In genomic region chr11:112543473-112543872, GRCm38 (mm10) we compare ENCODE assay signal across 17 mouse cellular contexts.
A peak's percentile ranks its signal among the peaks of the same experiment; 100 is the strongest.
DNase-seq lines count a peak whose midpoint lies in the region; ATAC-seq and TF ChIP-seq lines count a peak whose summit lies in the region.
"Had no signal": no experiment of that assay in that cellular context is flagged by ENCODE, and none has a peak within 500 bp of the region (broad histone marks: within the 10 kb centered on the region; RNA-seq: fewer than 3 reads in every experiment).

No protein-coding gene starts in this region.

- no peak for ATAC-seq in forebrain, embryonic 12.5 days (ENCODE audit: low FRiP score)
- ATAC-seq in forebrain, postnatal 0 days, result no peak
- ATAC-seq in hindbrain, postnatal 0 days, result no peak
- no peak for ATAC-seq in hindbrain, embryonic 14.5 days (ENCODE audit: low FRiP score)
- no peak for ATAC-seq in liver, postnatal 0 days
- ATAC-seq: intestine, postnatal 0 days had no signal

- no peaks in the 10 kb centered on the region for H3K27me3 ChIP-seq in forebrain, embryonic 12.5 days
- H3K27me3 ChIP-seq in forebrain, postnatal 0 days (ENCODE audit: insufficient read depth, low read length), result no peaks in the 10 kb centered on the region
- H3K27me3 ChIP-seq in hindbrain, postnatal 0 days (ENCODE audit: insufficient read depth, low read length), result no peaks in the 10 kb centered on the region
- no peaks in the 10 kb centered on the region for H3K27me3 ChIP-seq in hindbrain, embryonic 14.5 days (ENCODE audit: control insufficient read depth, insufficient read depth, low read length)
- H3K27me3 ChIP-seq in liver, postnatal 0 days (ENCODE audit: insufficient read depth, low read length), result no peaks in the 10 kb centered on the region
- H3K27me3 ChIP-seq in embryonic facial prominence, embryonic 10.5 days (replicated peaks; ENCODE audit: low read depth, poor library complexity, severe bottlenecking), result no peaks in the 10 kb centered on the region
- H3K27me3 ChIP-seq: heart, embryonic 15.5 days; liver, embryonic 13.5 days had no signal

- TF ChIP-seq CTCF in forebrain, postnatal 0 days (IDR thresholded peaks at IDR 0.05; ENCODE audit: low read depth), result no peak
- no peak for TF ChIP-seq CTCF in hindbrain, postnatal 0 days (IDR thresholded peaks at IDR 0.05; ENCODE audit: low read depth)
- no peak for TF ChIP-seq CTCF in liver, postnatal 0 days (IDR thresholded peaks at IDR 0.05; ENCODE audit: low read depth)

- no peak for DNase-seq in forebrain, postnatal 0 days
- peak; percentile 34 for DNase-seq in hindbrain, postnatal 0 days (ENCODE audit: low spot score)
- no peak for DNase-seq in hindbrain, embryonic 14.5 days (ENCODE audit: low spot score)
- peak; percentile 6 for DNase-seq in liver
- DNase-seq in liver, postnatal 0 days, result no peak
- no peak for DNase-seq in embryonic facial prominence, embryonic 10.5 days (ENCODE audit: low spot score)
- no peak for DNase-seq in thymus, postnatal 36 days
- DNase-seq: adrenal gland, postnatal 25 days; cerebellum, adult 9-11 months; embryo, embryonic 11 days; layer of hippocampus, adult 9-11 months; liver, embryonic 13.5 days; thymus, adult 18-20 months had no signal

- H3K4me3 ChIP-seq in forebrain, embryonic 12.5 days (replicated peaks), result no peak overlapping the region
- H3K4me3 ChIP-seq in forebrain, postnatal 0 days (ENCODE audit: low read depth, low read length), result no peak overlapping the region
- H3K4me3 ChIP-seq in hindbrain, postnatal 0 days (ENCODE audit: low read length), result no peak overlapping the region
- H3K4me3 ChIP-seq in hindbrain, embryonic 14.5 days (replicated peaks; ENCODE audit: low read length), result no peak overlapping the region
- H3K4me3 ChIP-seq in liver, postnatal 0 days (ENCODE audit: low read depth, low read length), result no peak overlapping the region
- no peak overlapping the region for H3K4me3 ChIP-seq in embryonic facial prominence, embryonic 10.5 days
- H3K4me3 ChIP-seq: heart, embryonic 15.5 days; liver, embryonic 13.5 days had no signal

- no peaks in the 10 kb centered on the region for H3K36me3 ChIP-seq in forebrain, embryonic 12.5 days (replicated peaks)
- H3K36me3 ChIP-seq in forebrain, postnatal 0 days (ENCODE audit: insufficient read depth), result no peaks in the 10 kb centered on the region
- no peaks in the 10 kb centered on the region for H3K36me3 ChIP-seq in hindbrain, postnatal 0 days (ENCODE audit: insufficient read depth, low read length)
- H3K36me3 ChIP-seq in hindbrain, embryonic 14.5 days (replicated peaks; ENCODE audit: control insufficient read depth, insufficient read depth), result no peaks in the 10 kb centered on the region
- H3K36me3 ChIP-seq in liver, postnatal 0 days (replicated peaks; ENCODE audit: insufficient read depth, low read length), result no peaks in the 10 kb centered on the region
- H3K36me3 ChIP-seq in embryonic facial prominence, embryonic 10.5 days (replicated peaks), result no peaks in the 10 kb centered on the region
- H3K36me3 ChIP-seq: heart, embryonic 15.5 days; liver, embryonic 13.5 days had no signal

- WGBS in forebrain, embryonic 12.5 days, result 69% methylated on average over 6 of the region's 6 CpGs
- WGBS in forebrain, postnatal 0 days, result 70% methylated on average over 6 of the region's 6 CpGs
- WGBS in hindbrain, postnatal 0 days, result 69% methylated on average over 6 of the region's 6 CpGs
- WGBS in hindbrain, embryonic 14.5 days, result 74% methylated on average over 6 of the region's 6 CpGs
- 82% methylated on average over 6 of the region's 6 CpGs for WGBS in liver, postnatal 0 days (ENCODE audit: insufficient replicate concordance)
- WGBS in embryonic facial prominence, embryonic 10.5 days, result 76% methylated on average over 6 of the region's 6 CpGs

- H3K9me3 ChIP-seq in forebrain, embryonic 12.5 days, result no peaks in the 10 kb centered on the region
- H3K9me3 ChIP-seq in forebrain, postnatal 0 days (ENCODE audit: low read length), result no peaks in the 10 kb centered on the region
- H3K9me3 ChIP-seq in hindbrain, postnatal 0 days (ENCODE audit: low read length), result no peaks in the 10 kb centered on the region
- H3K9me3 ChIP-seq in hindbrain, embryonic 14.5 days (ENCODE audit: control insufficient read depth, low read length), result no peaks in the 10 kb centered on the region
- no peaks in the 10 kb centered on the region for H3K9me3 ChIP-seq in liver, postnatal 0 days (ENCODE audit: low read length)
- no peaks in the 10 kb centered on the region for H3K9me3 ChIP-seq in embryonic facial prominence, embryonic 10.5 days
- H3K9me3 ChIP-seq: heart, embryonic 15.5 days; liver, embryonic 13.5 days had no signal

- H3K4me2 ChIP-seq in forebrain, embryonic 12.5 days, result no peak overlapping the region
- no peak overlapping the region for H3K4me2 ChIP-seq in forebrain, postnatal 0 days (ENCODE audit: low read depth)
- no peak overlapping the region for H3K4me2 ChIP-seq in hindbrain, postnatal 0 days (ENCODE audit: low read depth, low read length)
- no peak overlapping the region for H3K4me2 ChIP-seq in hindbrain, embryonic 14.5 days (replicated peaks)
- H3K4me2 ChIP-seq in liver, postnatal 0 days (ENCODE audit: low read depth, low read length), result no peak overlapping the region
- H3K4me2 ChIP-seq: heart, embryonic 15.5 days; liver, embryonic 13.5 days had no signal

- TF ChIP-seq EP300 in liver, postnatal 0 days (IDR thresholded peaks at IDR 0.05; ENCODE audit: low read depth), result no peak

- peaks cover 30% of the 10 kb centered on the region for H3K4me1 ChIP-seq in forebrain, embryonic 12.5 days
- peaks cover 3% of the 10 kb centered on the region; the same call in 1 of the 2 replicates for H3K4me1 ChIP-seq in forebrain, postnatal 0 days (ENCODE audit: insufficient read depth)
- H3K4me1 ChIP-seq in hindbrain, postnatal 0 days (ENCODE audit: insufficient read depth, low read length), result no peaks in the 10 kb centered on the region
- H3K4me1 ChIP-seq in hindbrain, embryonic 14.5 days (replicated peaks; ENCODE audit: control insufficient read depth, insufficient read depth, low read length), result no peaks in the 10 kb centered on the region
- no peaks in the 10 kb centered on the region for H3K4me1 ChIP-seq in liver, postnatal 0 days (ENCODE audit: insufficient read depth)
- H3K4me1 ChIP-seq in embryonic facial prominence, embryonic 10.5 days, result peaks cover 57% of the 10 kb centered on the region
- H3K4me1 ChIP-seq: heart, embryonic 15.5 days; liver, embryonic 13.5 days had no signal

- H3K9ac ChIP-seq in forebrain, embryonic 12.5 days, result no peak overlapping the region
- no peak overlapping the region for H3K9ac ChIP-seq in forebrain, postnatal 0 days
- H3K9ac ChIP-seq in hindbrain, postnatal 0 days (replicated peaks; ENCODE audit: low read length), result no peak overlapping the region
- H3K9ac ChIP-seq in hindbrain, embryonic 14.5 days, result no peak overlapping the region
- H3K9ac ChIP-seq in liver, postnatal 0 days (replicated peaks), result no peak overlapping the region
- H3K9ac ChIP-seq: heart, embryonic 15.5 days; liver, embryonic 13.5 days had no signal

- H3K27ac ChIP-seq in forebrain, embryonic 12.5 days, result peak overlapping the region; percentile 33; the same call in 1 of the 2 replicates
- H3K27ac ChIP-seq in forebrain, postnatal 0 days (ENCODE audit: low read depth, low read length), result no peak overlapping the region
- no peak overlapping the region for H3K27ac ChIP-seq in hindbrain, postnatal 0 days
- H3K27ac ChIP-seq in hindbrain, embryonic 14.5 days, result no peak overlapping the region
- no peak overlapping the region for H3K27ac ChIP-seq in liver, postnatal 0 days (ENCODE audit: low read depth)
- H3K27ac ChIP-seq in embryonic facial prominence, embryonic 10.5 days (replicated peaks), result peak overlapping the region; percentile 75
- H3K27ac ChIP-seq: heart, embryonic 15.5 days; liver, embryonic 13.5 days; macrophage had no signal

Comparison
In these comparisons a context has a peak if more than half of its experiments do, and no peak if none do; other contexts are left out.
1. H3K27ac ChIP-seq: peak in forebrain, embryonic 12.5 days (single experiment) and embryonic facial prominence, embryonic 10.5 days (single experiment); none in forebrain, postnatal 0 days (single experiment), hindbrain, postnatal 0 days (single experiment), hindbrain, embryonic 14.5 days (single experiment) and liver, postnatal 0 days (single experiment).
2. DNase-seq: peak in hindbrain, postnatal 0 days (single experiment) and liver (single experiment); none in forebrain, postnatal 0 days (single experiment), hindbrain, embryonic 14.5 days (single experiment), liver, postnatal 0 days (single experiment), embryonic facial prominence, embryonic 10.5 days (single experiment) and thymus, postnatal 36 days (0 of 2).